Mouse (Mus musculus): ENCODE data around the gene Ksr1.

DNA sequence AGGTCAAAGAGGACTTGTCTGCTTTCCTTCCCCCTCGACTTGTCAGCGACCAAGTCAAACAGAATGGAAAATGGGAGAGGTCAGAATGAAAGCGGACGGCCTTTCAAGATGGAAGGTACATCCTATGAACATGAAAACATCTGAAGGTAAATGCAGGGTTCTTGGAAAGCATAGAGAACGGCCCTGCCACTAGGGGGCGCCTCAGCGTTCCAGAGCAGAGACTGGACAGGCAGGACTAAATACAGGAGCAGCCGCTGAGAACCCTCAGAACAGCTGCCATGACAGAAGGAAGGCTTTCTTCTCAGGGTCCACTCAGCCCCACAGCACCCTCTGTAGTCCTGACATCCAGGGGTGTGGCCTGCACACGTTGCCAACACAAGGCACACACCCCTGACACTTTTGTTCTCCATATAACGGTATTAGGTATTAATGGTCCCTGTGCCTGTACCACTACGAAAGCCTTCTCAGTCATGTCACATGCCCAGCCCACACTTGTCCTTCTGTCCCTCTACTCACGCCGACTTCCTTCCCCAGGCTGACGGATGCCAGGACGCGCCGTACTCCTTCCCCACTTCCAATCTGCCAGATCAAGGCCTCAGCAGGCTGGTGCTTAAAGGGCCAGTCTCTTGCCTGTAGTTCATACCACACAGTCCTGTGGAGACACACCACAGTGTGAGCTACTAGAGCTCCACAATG is 126.2 kb downstream of the Ksr1 start:
- TF ChIP-seq CTCF (IDR thresholded peaks at IDR 0.05) (peak; percentile 70), POLR2A (IDR thresholded peaks at IDR 0.05; ENCODE audit: insufficient read depth, low read depth, low read length) (no peak)

All from heart, adult 2 months (tissue).